12 mouse cellular contexts compared by ENCODE assay signal in genomic region chr5:75149380-75149779, GRCm38 (mm10). TPM values are rescaled to one million over a fixed set of nuclear protein-coding genes. Genes with fewer than 3 reads are reported as not detected.
A peak's percentile ranks its signal among the peaks of the same experiment; 100 is the strongest.
DNase-seq lines count a peak whose midpoint lies in the region; ATAC-seq and TF ChIP-seq lines count a peak whose summit lies in the region.
"Had no signal": no experiment of that assay in that cellular context is flagged by ENCODE, and none has a peak within 500 bp of the region (broad histone marks: within the 10 kb centered on the region; RNA-seq: fewer than 3 reads in every experiment).

No protein-coding gene starts in this region.

- no peak for TF ChIP-seq CTCF in hindbrain, postnatal 0 days (IDR thresholded peaks at IDR 0.05; ENCODE audit: low read depth)
- TF ChIP-seq CTCF in layer of hippocampus, adult 2 months (conservative IDR thresholded peaks at IDR 0.05) = no peak

- H3K9ac ChIP-seq in heart, embryonic 11.5 days (ENCODE audit: low read depth, low read length) = no peak overlapping the region
- H3K9ac ChIP-seq in midbrain, embryonic 11.5 days (ENCODE audit: low read length) = no peak overlapping the region
- no peak overlapping the region for H3K9ac ChIP-seq in midbrain, embryonic 13.5 days (replicated peaks)
- no peak overlapping the region for H3K9ac ChIP-seq in hindbrain, postnatal 0 days (replicated peaks; ENCODE audit: low read length)
- H3K9ac ChIP-seq in stomach, embryonic 16.5 days (ENCODE audit: low read length) = peak overlapping the region; percentile 32

- DNase-seq in heart, adult 11 months = no peak
- DNase-seq in midbrain, embryonic 11.5 days (ENCODE audit: low spot score, missing footprints) = peak; percentile 95
- DNase-seq in hindbrain, postnatal 0 days (ENCODE audit: low spot score) = no peak
- DNase-seq in cerebellum, postnatal 10 days = no peak
- no peak for DNase-seq in layer of hippocampus, adult 2 months (ENCODE audit: low spot score in 2 of 2)
- DNase-seq: thymus, adult 18-20 months had no signal

- peaks cover 62% of the 10 kb centered on the region for H3K27me3 ChIP-seq in heart, embryonic 11.5 days (ENCODE audit: control insufficient read depth, insufficient read depth, low read length)
- H3K27me3 ChIP-seq in midbrain, embryonic 11.5 days (ENCODE audit: control insufficient read depth, insufficient read depth, low read length) = peaks cover 96% of the 10 kb centered on the region
- peaks cover 98% of the 10 kb centered on the region for H3K27me3 ChIP-seq in midbrain, embryonic 13.5 days
- H3K27me3 ChIP-seq in hindbrain, postnatal 0 days (ENCODE audit: insufficient read depth, low read length) = peaks cover 58% of the 10 kb centered on the region
- H3K27me3 ChIP-seq in stomach, embryonic 16.5 days (ENCODE audit: control insufficient read depth, insufficient read depth, low read length) = peaks cover 24% of the 10 kb centered on the region

- H3K4me3 ChIP-seq in heart, embryonic 11.5 days (ENCODE audit: low read depth, low read length) = peak overlapping the region; percentile 62
- H3K4me3 ChIP-seq in midbrain, embryonic 11.5 days (ENCODE audit: low read depth, low read length) = no peak overlapping the region
- no peak overlapping the region for H3K4me3 ChIP-seq in midbrain, embryonic 13.5 days (replicated peaks)
- H3K4me3 ChIP-seq in hindbrain, postnatal 0 days (ENCODE audit: low read length) = no peak overlapping the region
- H3K4me3 ChIP-seq in stomach, embryonic 16.5 days (replicated peaks; ENCODE audit: low read length) = peak overlapping the region; percentile 37
- H3K4me3 ChIP-seq in layer of hippocampus, adult 2 months = no peak overlapping the region
- H3K4me3 ChIP-seq: left cerebral cortex, adult 2 months had no signal

- 0 out of 2 replicates have a peak overlapping the region, but pooled peaks have one; percentile 43 for H3K27ac ChIP-seq in heart, embryonic 11.5 days (ENCODE audit: low read depth, low read length)
- H3K27ac ChIP-seq in midbrain, embryonic 11.5 days (ENCODE audit: low read depth, low read length) = no peak overlapping the region
- H3K27ac ChIP-seq in midbrain, embryonic 13.5 days = no peak overlapping the region
- H3K27ac ChIP-seq in hindbrain, postnatal 0 days = no peak overlapping the region
- H3K27ac ChIP-seq in stomach, embryonic 16.5 days (ENCODE audit: low read length) = peak overlapping the region; percentile 88
- H3K27ac ChIP-seq in layer of hippocampus, adult 2 months = no peak overlapping the region
- H3K27ac ChIP-seq: left cerebral cortex, adult 2 months had no signal

- ATAC-seq in heart, embryonic 11.5 days (replicated peaks; ENCODE audit: insufficient number of reproducible peaks, low FRiP score, low TSS enrichment) = no peak
- ATAC-seq in midbrain, embryonic 11.5 days (ENCODE audit: low FRiP score) = no peak
- no peak for ATAC-seq in midbrain, embryonic 13.5 days
- no peak for ATAC-seq in hindbrain, postnatal 0 days
- ATAC-seq in stomach, embryonic 16.5 days (ENCODE audit: insufficient read depth, low FRiP score) = no peak
- ATAC-seq: CD4-positive, CD25-positive, alpha-beta regulatory T cell, adult 4 months; inflammation-experienced regulatory T-cells, adult 6 months had no signal

- peaks cover 25% of the 10 kb centered on the region for H3K4me1 ChIP-seq in heart, embryonic 11.5 days (ENCODE audit: control insufficient read depth, insufficient read depth, low read length)
- H3K4me1 ChIP-seq in midbrain, embryonic 11.5 days (ENCODE audit: control insufficient read depth, insufficient read depth, low read length) = peaks cover 26% of the 10 kb centered on the region
- peaks cover 46% of the 10 kb centered on the region for H3K4me1 ChIP-seq in midbrain, embryonic 13.5 days (replicated peaks)
- peaks cover 2% of the 10 kb centered on the region for H3K4me1 ChIP-seq in hindbrain, postnatal 0 days (ENCODE audit: insufficient read depth, low read length)
- peaks cover 18% of the 10 kb centered on the region; the same call in 1 of the 2 replicates for H3K4me1 ChIP-seq in stomach, embryonic 16.5 days (ENCODE audit: control insufficient read depth, insufficient read depth, low read length)

- 2% methylated on average over 9 of the region's 10 CpGs for WGBS in heart, embryonic 11.5 days (ENCODE audit: insufficient replicate concordance)
- under 1% methylated on average over 10 of the region's 10 CpGs for WGBS in midbrain, embryonic 11.5 days
- WGBS in midbrain, embryonic 13.5 days = under 1% methylated on average over 10 of the region's 10 CpGs
- WGBS in hindbrain, postnatal 0 days = 5% methylated on average over 9 of the region's 10 CpGs
- WGBS in stomach, embryonic 16.5 days = 18% methylated on average over 10 of the region's 10 CpGs

- H3K36me3 ChIP-seq in heart, embryonic 11.5 days (ENCODE audit: control insufficient read depth, insufficient read depth, low read length) = no peaks in the 10 kb centered on the region
- H3K36me3 ChIP-seq in midbrain, embryonic 11.5 days (ENCODE audit: control insufficient read depth, insufficient read depth, low read length) = no peaks in the 10 kb centered on the region; the same call in 1 of the 2 replicates
- no peaks in the 10 kb centered on the region for H3K36me3 ChIP-seq in midbrain, embryonic 13.5 days
- no peaks in the 10 kb centered on the region for H3K36me3 ChIP-seq in hindbrain, postnatal 0 days (ENCODE audit: insufficient read depth, low read length)
- no peaks in the 10 kb centered on the region for H3K36me3 ChIP-seq in stomach, embryonic 16.5 days (ENCODE audit: control insufficient read depth, insufficient read depth, low read length)

- H3K4me2 ChIP-seq in heart, embryonic 11.5 days = peak overlapping the region; percentile 70
- H3K4me2 ChIP-seq in midbrain, embryonic 11.5 days = no peak overlapping the region
- H3K4me2 ChIP-seq in midbrain, embryonic 13.5 days (replicated peaks) = no peak overlapping the region
- H3K4me2 ChIP-seq in hindbrain, postnatal 0 days (ENCODE audit: low read depth, low read length) = 0 out of 2 replicates have a peak overlapping the region, but pooled peaks have one; percentile 37
- peak overlapping the region; percentile 50 for H3K4me2 ChIP-seq in stomach, embryonic 16.5 days (ENCODE audit: low read depth, low read length)

- H3K9me3 ChIP-seq in heart, embryonic 11.5 days (replicated peaks; ENCODE audit: control insufficient read depth, low read length) = no peaks in the 10 kb centered on the region
- H3K9me3 ChIP-seq in midbrain, embryonic 11.5 days (ENCODE audit: control insufficient read depth, low read length) = no peaks in the 10 kb centered on the region
- H3K9me3 ChIP-seq in midbrain, embryonic 13.5 days = no peaks in the 10 kb centered on the region
- H3K9me3 ChIP-seq in hindbrain, postnatal 0 days (ENCODE audit: low read length) = no peaks in the 10 kb centered on the region
- no peaks in the 10 kb centered on the region for H3K9me3 ChIP-seq in stomach, embryonic 16.5 days (replicated peaks; ENCODE audit: control insufficient read depth, low read length)

RNA-seq across cellular contexts. Expression of gene Pdgfra, which starts 2.7 kb away (rescaled TPM):
- polyA plus RNA-seq in heart, embryonic 11.5 days (2014; fragmentation: Nextera tagmentation; extraction: Ambion mirVana) = 28.0 and 37.4 TPM in 2 replicates
- 18.2 and 22.0 TPM in 2 replicates for polyA plus RNA-seq in midbrain, embryonic 11.5 days (2014; fragmentation: Nextera tagmentation; extraction: Ambion mirVana)
- 4.2 and 5.2 TPM in 2 replicates for polyA plus RNA-seq in midbrain, embryonic 13.5 days (2015; fragmentation: Nextera tagmentation; extraction: Ambion mirVana)
- 60.2 and 63.0 TPM in 2 replicates for total RNA-seq in hindbrain, postnatal 0 days (2014; rRNA removed)
- 21.9 and 25.7 TPM in 2 replicates for polyA plus RNA-seq in hindbrain, postnatal 0 days (2015; fragmentation: Nextera tagmentation; extraction: Ambion mirVana)
- polyA plus RNA-seq in stomach, embryonic 16.5 days (2015; fragmentation: Nextera tagmentation; extraction: Ambion mirVana) = 38.7 and 39.5 TPM in 2 replicates
- 10 to 100 TPM; 40.4 to 40.5 TPM for total RNA-seq in layer of hippocampus, adult 2 months (2021)
- polyA plus RNA-seq: inflammation-experienced regulatory T-cells, adult 6 months had no signal

Comparison
In these comparisons a context has a peak if more than half of its experiments do, and no peak if none do; other contexts are left out.
1. H3K27ac ChIP-seq: peak in heart, embryonic 11.5 days (single experiment) and stomach, embryonic 16.5 days (single experiment); none in midbrain, embryonic 11.5 days (single experiment), midbrain, embryonic 13.5 days (single experiment), hindbrain, postnatal 0 days (single experiment) and layer of hippocampus, adult 2 months (single experiment).
2. H3K4me2 ChIP-seq: peak in heart, embryonic 11.5 days (single experiment), hindbrain, postnatal 0 days (single experiment) and stomach, embryonic 16.5 days (single experiment); none in midbrain, embryonic 11.5 days (single experiment) and midbrain, embryonic 13.5 days (single experiment).
3. H3K4me3 ChIP-seq: peak in heart, embryonic 11.5 days (single experiment) and stomach, embryonic 16.5 days (single experiment); none in midbrain, embryonic 11.5 days (single experiment), midbrain, embryonic 13.5 days (single experiment), hindbrain, postnatal 0 days (single experiment) and layer of hippocampus, adult 2 months (single experiment).